In genomic region chr7:125480518-125480917, GRCm38 (mm10) we compare ENCODE assay signal across 18 mouse cellular contexts. TPM values are rescaled to one million over a fixed set of nuclear protein-coding genes. Genes with fewer than 3 reads are reported as not detected.
DNase-seq lines count a peak whose midpoint lies in the region; ATAC-seq and TF ChIP-seq lines count a peak whose summit lies in the region.
"Had no signal": no experiment of that assay in that cellular context is flagged by ENCODE, and none has a peak within 500 bp of the region (broad histone marks: within the 10 kb centered on the region; RNA-seq: fewer than 3 reads in every experiment).

No protein-coding gene starts in this region.

- DNase-seq in liver, embryonic 13.5 days = no peak
- no peak for DNase-seq in liver, postnatal 0 days
- no peak for DNase-seq in cerebellum, adult 2 months
- no peak for DNase-seq in urinary bladder, adult 2 months (ENCODE audit: low spot score)
- DNase-seq: adrenal gland, adult 2 months; adrenal gland, postnatal 36 days; cerebellum, adult 8-10 months; cerebellum, postnatal 14 days; embryo, embryonic 11 days; gastrocnemius, postnatal 10 days had no signal

- 0 out of 2 replicates have a peak, but pooled peaks have one; percentile 36 for ATAC-seq in erythroid progenitor cell, adult 5-6 weeks (replicated peaks; ENCODE audit: low FRiP score, poor library complexity, severe bottlenecking)
- ATAC-seq in liver, embryonic 13.5 days (ENCODE audit: low read depth) = peak; percentile 59
- peak; percentile 35; the same call in 1 of the 2 replicates for ATAC-seq in liver, postnatal 0 days
- no peak for ATAC-seq in kidney, embryonic 14.5 days (ENCODE audit: low FRiP score, low TSS enrichment)
- ATAC-seq: forebrain, embryonic 16.5 days; hindbrain, embryonic 16.5 days had no signal

- no peak for TF ChIP-seq POLR2A in cerebellum, adult 2 months (IDR thresholded peaks at IDR 0.05; ENCODE audit: borderline replicate concordance, insufficient read depth, low read length)

- H3K27ac ChIP-seq in liver, embryonic 13.5 days = 0 out of 2 replicates have a peak overlapping the region, but pooled peaks have one; percentile 11
- no peak overlapping the region for H3K27ac ChIP-seq in liver, postnatal 0 days (ENCODE audit: low read depth)
- no peak overlapping the region for H3K27ac ChIP-seq in cerebellum, adult 2 months (ENCODE audit: insufficient read depth, low read length)
- no peak overlapping the region for H3K27ac ChIP-seq in kidney, embryonic 14.5 days (ENCODE audit: low read depth, low read length)
- H3K27ac ChIP-seq: embryonic facial prominence, embryonic 15.5 days; forebrain, embryonic 12.5 days had no signal

- TF ChIP-seq CTCF in liver, postnatal 0 days (IDR thresholded peaks at IDR 0.05; ENCODE audit: low read depth) = no peak
- no peak for TF ChIP-seq CTCF in cerebellum, adult 2 months (IDR thresholded peaks at IDR 0.05; ENCODE audit: borderline replicate concordance, insufficient read depth, low read depth, low read length)

- no peak overlapping the region for H3K4me2 ChIP-seq in liver, embryonic 13.5 days
- no peak overlapping the region for H3K4me2 ChIP-seq in liver, postnatal 0 days (ENCODE audit: low read depth, low read length)
- H3K4me2 ChIP-seq in kidney, embryonic 14.5 days (replicated peaks; ENCODE audit: low read depth, low read length) = no peak overlapping the region
- H3K4me2 ChIP-seq: embryonic facial prominence, embryonic 15.5 days; forebrain, embryonic 12.5 days; heart, embryonic 12.5 days had no signal

- H3K36me3 ChIP-seq in liver, embryonic 13.5 days = peaks cover 69% of the 10 kb centered on the region
- peaks cover 27% of the 10 kb centered on the region for H3K36me3 ChIP-seq in liver, postnatal 0 days (replicated peaks; ENCODE audit: insufficient read depth, low read length)
- H3K36me3 ChIP-seq in kidney, embryonic 14.5 days (ENCODE audit: control insufficient read depth, insufficient read depth, low read length) = peaks cover 33% of the 10 kb centered on the region; the same call in 1 of the 2 replicates

- no peak overlapping the region for H3K4me3 ChIP-seq in liver, embryonic 13.5 days (replicated peaks)
- no peak overlapping the region for H3K4me3 ChIP-seq in liver, postnatal 0 days (ENCODE audit: low read depth, low read length)
- no peak overlapping the region for H3K4me3 ChIP-seq in cerebellum, adult 2 months (replicated peaks; ENCODE audit: insufficient read depth, low read depth, low read length)
- no peak overlapping the region for H3K4me3 ChIP-seq in kidney, embryonic 14.5 days (ENCODE audit: low read length)
- H3K4me3 ChIP-seq: embryonic facial prominence, embryonic 15.5 days; forebrain, embryonic 12.5 days; heart, embryonic 12.5 days had no signal

- no peaks in the 10 kb centered on the region for H3K27me3 ChIP-seq in liver, embryonic 13.5 days
- H3K27me3 ChIP-seq in liver, postnatal 0 days (ENCODE audit: insufficient read depth, low read length) = no peaks in the 10 kb centered on the region
- H3K27me3 ChIP-seq in cerebellum, adult 2 months (ENCODE audit: control insufficient read depth, insufficient read depth, low read length) = no peaks in the 10 kb centered on the region
- H3K27me3 ChIP-seq in kidney, embryonic 14.5 days (ENCODE audit: control insufficient read depth, insufficient read depth, low read length) = no peaks in the 10 kb centered on the region
- H3K27me3 ChIP-seq: CH12.LX; embryonic facial prominence, embryonic 15.5 days; forebrain, embryonic 12.5 days; heart, embryonic 12.5 days had no signal

- no peaks in the 10 kb centered on the region for H3K9me3 ChIP-seq in liver, embryonic 13.5 days (replicated peaks)
- no peaks in the 10 kb centered on the region for H3K9me3 ChIP-seq in liver, postnatal 0 days (ENCODE audit: low read length)
- no peaks in the 10 kb centered on the region for H3K9me3 ChIP-seq in kidney, embryonic 14.5 days (ENCODE audit: control insufficient read depth, low read length)
- H3K9me3 ChIP-seq: embryonic facial prominence, embryonic 15.5 days; forebrain, embryonic 12.5 days; heart, embryonic 12.5 days had no signal

- H3K4me1 ChIP-seq in liver, embryonic 13.5 days (replicated peaks) = peaks cover 77% of the 10 kb centered on the region
- H3K4me1 ChIP-seq in liver, postnatal 0 days (ENCODE audit: insufficient read depth) = peaks cover 30% of the 10 kb centered on the region
- H3K4me1 ChIP-seq in cerebellum, adult 2 months (ENCODE audit: control insufficient read depth, insufficient read depth, low read length) = no peaks in the 10 kb centered on the region
- H3K4me1 ChIP-seq in kidney, embryonic 14.5 days (ENCODE audit: control insufficient read depth, insufficient read depth, low read length) = peaks cover 19% of the 10 kb centered on the region

- H3K9ac ChIP-seq in liver, embryonic 13.5 days = no peak overlapping the region
- H3K9ac ChIP-seq in liver, postnatal 0 days (replicated peaks) = no peak overlapping the region
- no peak overlapping the region for H3K9ac ChIP-seq in kidney, embryonic 14.5 days (ENCODE audit: low read depth, low read length)
- H3K9ac ChIP-seq: embryonic facial prominence, embryonic 15.5 days; forebrain, embryonic 12.5 days; heart, embryonic 12.5 days had no signal

- 62% methylated on average over 4 of the region's 4 CpGs for WGBS in liver, embryonic 13.5 days (ENCODE audit: insufficient replicate concordance)
- 74% methylated on average over 4 of the region's 4 CpGs for WGBS in liver, postnatal 0 days (ENCODE audit: insufficient replicate concordance)
- 96% methylated on average over 4 of the region's 4 CpGs for WGBS in cerebellum, adult 2 months
- WGBS in kidney, embryonic 14.5 days = 89% methylated on average over 4 of the region's 4 CpGs

- peak; percentile 46; the same call in 1 of the 2 replicates for TF ChIP-seq EP300 in liver, postnatal 0 days (IDR thresholded peaks at IDR 0.05; ENCODE audit: low read depth)

RNA-seq across cellular contexts. Expression of gene Nsmce1, which starts 10.9 kb away (rescaled TPM):
- total RNA-seq in erythroid progenitor cell, adult 5-6 weeks (2015; ENCODE audit: low replicate concordance) = 36.9 and 58.7 TPM in 2 replicates
- 51.3 and 53.6 TPM in 2 replicates for total RNA-seq in erythroid progenitor cell, adult 5-6 weeks (2017; ENCODE audit: low replicate concordance)
- 97.4 and 102 TPM in 2 replicates for polyA plus RNA-seq in liver, embryonic 13.5 days (2015; fragmentation: Nextera tagmentation; extraction: Ambion mirVana)
- polyA plus RNA-seq in liver, postnatal 0 days (2015; fragmentation: Nextera tagmentation; extraction: Ambion mirVana) = 47.6 and 49.2 TPM in 2 replicates
- 25.1 and 26.4 TPM in 2 replicates for polyA plus RNA-seq in cerebellum, adult 2 months (2012; rRNA removed)
- 57.6 and 57.9 TPM in 2 replicates for polyA plus RNA-seq in urinary bladder, adult 2 months (2012; rRNA removed)
- 137 and 157 TPM in 2 replicates for polyA plus RNA-seq in kidney, embryonic 14.5 days (2014; fragmentation: Nextera tagmentation; extraction: Ambion mirVana)

RNA-seq across cellular contexts. Expression of gene Kdm8, which starts 36.0 kb away (rescaled TPM):
- 1.3 and 2.2 TPM in 2 replicates for total RNA-seq in erythroid progenitor cell, adult 5-6 weeks (2015; ENCODE audit: low replicate concordance)
- total RNA-seq in erythroid progenitor cell, adult 5-6 weeks (2017; ENCODE audit: low replicate concordance) = 1.3 and 3.9 TPM in 2 replicates
- 8.6 and 9.1 TPM in 2 replicates for polyA plus RNA-seq in liver, embryonic 13.5 days (2015; fragmentation: Nextera tagmentation; extraction: Ambion mirVana)
- 2.1 and 2.8 TPM in 2 replicates for polyA plus RNA-seq in liver, postnatal 0 days (2015; fragmentation: Nextera tagmentation; extraction: Ambion mirVana)
- polyA plus RNA-seq in cerebellum, adult 2 months (2012; rRNA removed) = 8.2 and 9.2 TPM in 2 replicates
- polyA plus RNA-seq in urinary bladder, adult 2 months (2012; rRNA removed) = 5.8 and 6.2 TPM in 2 replicates
- polyA plus RNA-seq in kidney, embryonic 14.5 days (2014; fragmentation: Nextera tagmentation; extraction: Ambion mirVana) = 9.6 and 12.7 TPM in 2 replicates
